Mouse (Mus musculus): Measurements from ENCODE around the gene Vmn2r111. TPM values are rescaled to one million over a fixed set of nuclear protein-coding genes. Genes with fewer than 3 reads are reported as not detected.

The Vmn2r111 gene
- total RNA-seq (2023) = not detected

DNA sequence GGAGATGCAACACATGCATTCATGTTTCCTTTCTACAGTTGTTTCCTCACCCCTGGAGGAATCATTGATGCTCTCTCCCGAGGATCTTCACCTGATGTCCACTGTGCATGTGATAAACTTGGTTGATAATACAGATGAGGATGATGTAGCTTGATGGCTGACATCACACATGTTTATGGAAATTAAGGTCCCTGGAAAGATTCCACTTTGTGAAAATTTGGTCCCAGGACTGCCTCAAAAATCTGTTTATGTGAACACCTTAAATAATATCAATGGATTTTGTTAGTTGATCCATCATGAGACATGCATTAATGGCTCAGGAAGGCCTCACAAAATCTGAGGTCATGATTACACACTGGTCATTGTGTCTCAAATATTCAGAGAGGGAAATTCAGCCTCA, at the start of gene Vmn2r111:
TSS of gene Vmn2r111 (minus strand) at position 101 of the 400 bp plus-strand sequence.

DNA sequence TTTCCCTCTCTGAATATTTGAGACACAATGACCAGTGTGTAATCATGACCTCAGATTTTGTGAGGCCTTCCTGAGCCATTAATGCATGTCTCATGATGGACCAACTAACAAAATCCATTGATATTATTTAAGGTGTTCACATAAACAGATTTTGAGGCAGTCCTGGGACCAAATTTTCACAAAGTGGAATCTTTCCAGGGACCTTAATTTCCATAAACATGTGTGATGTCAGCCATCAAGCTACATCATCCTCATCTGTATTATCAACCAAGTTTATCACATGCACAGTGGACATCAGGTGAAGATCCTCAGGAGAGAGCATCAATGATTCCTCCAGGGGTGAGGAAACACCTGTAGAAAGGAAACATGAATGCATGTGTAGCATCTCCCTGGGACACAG, 27.4 kb upstream of the Vmn2r111 start, which contains the start of gene Vmn2r112:
TSS of gene Vmn2r112 (plus strand) at position 301 of the 400 bp plus-strand sequence.

Other genes starting within 250 kb of the Vmn2r111 start
- 10 to 100 TPM; 10.6 to 12.7 TPM for gene Zfp944, start 212.1 kb downstream of the Vmn2r111 start, total RNA-seq (2023)
- gene Zfp758, start 212.0 kb downstream of the Vmn2r111 start, total RNA-seq (2023) = 10 to 100 TPM; 15.7 to 19.7 TPM
- 1 to 10 TPM; 3.8 to 4.8 TPM for gene Zfp946, start 149.3 kb downstream of the Vmn2r111 start, total RNA-seq (2023)
- not detected for gene Vmn2r112, start 27.5 kb upstream of the Vmn2r111 start, total RNA-seq (2023)